Mouse (Mus musculus) G1E (cell line): ENCODE data around the gene Sh3bgrl2.

Experiments used
- CTCF ChIP-seq: IDR thresholded peaks from 2 replicates; pipeline ENCODE4 v1.5.1; 2012; ENCODE audit warnings: low read depth, low read length, inconsistent platforms, mixed read lengths
- GATA1 ChIP-seq: IDR thresholded peaks from 2 replicates; pipeline ENCODE4 v1.6.1; 2012; ENCODE audit warnings: borderline replicate concordance, low read length, inconsistent platforms, mixed read lengths
- TAL1 ChIP-seq: conservative IDR thresholded peaks from 2 replicates; pipeline ENCODE4 v1.6.1; 2012; ENCODE audit warnings: low read depth, low read length, inconsistent platforms, mixed read lengths

- TF ChIP-seq TAL1 (no peak), CTCF (no peak), GATA1 (no peak)
These were observed 48.0 kb downstream of the Sh3bgrl2 start for GRCm38 (mm10) chr9:83596132-83596531.
